ENCODE assay signal across 8 mouse cellular contexts in genomic region chr16:94631984-94632383, GRCm38 (mm10).
DNase-seq lines count a peak whose midpoint lies in the region; ATAC-seq lines count a peak whose summit lies in the region.

No protein-coding gene starts in this region.

- 26% methylated on average over 5 of the region's 5 CpGs for WGBS in liver, embryonic 11.5 days
- WGBS in neural tube, embryonic 11.5 days = 20% methylated on average over 5 of the region's 5 CpGs

- ATAC-seq in liver, embryonic 11.5 days (replicated peaks; ENCODE audit: low FRiP score) = peak; percentile 86
- peak; percentile 96 for ATAC-seq in neural tube, embryonic 11.5 days (ENCODE audit: insufficient read depth, low FRiP score, low TSS enrichment)

- peaks cover 32% of the 10 kb centered on the region for H3K4me1 ChIP-seq in liver, embryonic 11.5 days (replicated peaks; ENCODE audit: control insufficient read depth, insufficient read depth, low read length)
- H3K4me1 ChIP-seq in neural tube, embryonic 11.5 days (ENCODE audit: control insufficient read depth, insufficient read depth, low read length) = peaks cover 4% of the 10 kb centered on the region; the same call in 1 of the 2 replicates

- H3K36me3 ChIP-seq in liver, embryonic 11.5 days (ENCODE audit: control insufficient read depth, insufficient read depth, low read length) = no peaks in the 10 kb centered on the region
- no peaks in the 10 kb centered on the region for H3K36me3 ChIP-seq in neural tube, embryonic 11.5 days (ENCODE audit: control insufficient read depth, insufficient read depth, low read length)

- no peaks in the 10 kb centered on the region for H3K9me3 ChIP-seq in liver, embryonic 11.5 days (ENCODE audit: control insufficient read depth, low read length)
- H3K9me3 ChIP-seq in neural tube, embryonic 11.5 days (ENCODE audit: control insufficient read depth, low read length) = no peaks in the 10 kb centered on the region

- DNase-seq in ovary, postnatal 14 days (ENCODE audit: low spot score) = peak; percentile 11
- DNase-seq in ovary, postnatal 36 days (ENCODE audit: low spot score) = no peak
- peak; percentile 85 for DNase-seq in cerebellum, adult 9-10 months
- DNase-seq in gonadal fat pad, adult 2 months (ENCODE audit: low read depth) = peak; percentile 52
- peak; percentile 39 for DNase-seq in kidney, adult 18-20 months
- no peak for DNase-seq in liver, embryonic 11.5 days (ENCODE audit: low spot score)
- DNase-seq in neural tube, embryonic 11.5 days (ENCODE audit: low spot score) = peak; percentile 63
- DNase-seq in urinary bladder, postnatal 25 days (ENCODE audit: low spot score) = no peak

- H3K4me3 ChIP-seq in liver, embryonic 11.5 days (ENCODE audit: low read depth, low read length) = no peak overlapping the region
- H3K4me3 ChIP-seq in neural tube, embryonic 11.5 days (ENCODE audit: low read depth, low read length) = no peak overlapping the region

- no peaks in the 10 kb centered on the region for H3K27me3 ChIP-seq in liver, embryonic 11.5 days (replicated peaks; ENCODE audit: control insufficient read depth, insufficient read depth, low read length)
- no peaks in the 10 kb centered on the region for H3K27me3 ChIP-seq in neural tube, embryonic 11.5 days (ENCODE audit: control insufficient read depth, insufficient read depth, low read length)

- H3K9ac ChIP-seq in liver, embryonic 11.5 days (ENCODE audit: low read depth, low read length) = no peak overlapping the region
- H3K9ac ChIP-seq in neural tube, embryonic 11.5 days (ENCODE audit: low read length) = no peak overlapping the region

- H3K27ac ChIP-seq in liver, embryonic 11.5 days (ENCODE audit: low read depth, low read length) = no peak overlapping the region
- no peak overlapping the region for H3K27ac ChIP-seq in neural tube, embryonic 11.5 days (ENCODE audit: low read depth, low read length)

- no peak overlapping the region for H3K4me2 ChIP-seq in liver, embryonic 11.5 days
- no peak overlapping the region for H3K4me2 ChIP-seq in neural tube, embryonic 11.5 days (ENCODE audit: low read depth)

Comparison
In these comparisons a context has a peak if more than half of its experiments do, and no peak if none do; other contexts are left out.
1. DNase-seq: peak in ovary, postnatal 14 days (single experiment), cerebellum, adult 9-10 months (single experiment), gonadal fat pad, adult 2 months (single experiment), kidney, adult 18-20 months (single experiment) and neural tube, embryonic 11.5 days (single experiment); none in ovary, postnatal 36 days (single experiment), liver, embryonic 11.5 days (single experiment) and urinary bladder, postnatal 25 days (single experiment).